In the genomic region with DNA sequence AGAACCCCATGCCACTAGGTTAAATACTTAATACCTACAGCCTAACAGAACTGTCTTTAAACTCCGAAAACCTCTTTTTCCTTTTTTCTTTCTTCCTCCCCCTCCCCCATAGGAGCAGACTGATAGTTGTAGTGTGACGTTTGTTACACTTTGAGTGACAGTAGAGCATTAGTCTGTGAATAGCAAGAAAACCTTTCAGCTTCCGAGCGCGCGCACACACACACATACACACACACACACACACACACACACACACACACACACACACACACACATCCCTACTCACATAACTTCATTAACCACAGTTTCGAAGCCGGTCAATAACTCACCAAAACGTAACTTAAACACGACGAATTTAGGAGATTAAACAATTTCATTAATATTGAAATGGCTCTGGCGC, we compare ENCODE assay signal across 15 mouse cellular contexts. TPM values are rescaled to one million over a fixed set of nuclear protein-coding genes. Genes with fewer than 3 reads are reported as not detected.
A peak's percentile ranks its signal among the peaks of the same experiment; 100 is the strongest.
DNase-seq lines count a peak whose midpoint lies in the region; ATAC-seq lines count a peak whose summit lies in the region.
"Had no signal": no experiment of that assay in that cellular context is flagged by ENCODE, and none has a peak within 500 bp of the region (broad histone marks: within the 10 kb centered on the region; RNA-seq: fewer than 3 reads in every experiment).

No protein-coding gene starts in this region.

- ATAC-seq in hindbrain, embryonic 13.5 days (ENCODE audit: low FRiP score) = no peak
- no peak for ATAC-seq in midbrain, embryonic 15.5 days (replicated peaks)
- no peak for ATAC-seq in intestine, embryonic 16.5 days
- ATAC-seq: liver, postnatal 0 days; Patski had no signal

- peak overlapping the region; percentile 52 for H3K4me2 ChIP-seq in hindbrain, embryonic 13.5 days
- H3K4me2 ChIP-seq in midbrain, embryonic 15.5 days = peak overlapping the region; percentile 44
- H3K4me2 ChIP-seq in intestine, embryonic 16.5 days (ENCODE audit: low read depth, low read length) = no peak overlapping the region
- H3K4me2 ChIP-seq: limb, embryonic 12.5 days had no signal

- WGBS in hindbrain, embryonic 13.5 days = under 1% methylated on average over 12 of the region's 12 CpGs
- under 1% methylated on average over 12 of the region's 12 CpGs for WGBS in midbrain, embryonic 15.5 days
- WGBS in intestine, embryonic 16.5 days = 4% methylated on average over 12 of the region's 12 CpGs

- no peak overlapping the region for H3K9ac ChIP-seq in hindbrain, embryonic 13.5 days
- no peak overlapping the region for H3K9ac ChIP-seq in midbrain, embryonic 15.5 days
- H3K9ac ChIP-seq in intestine, embryonic 16.5 days (ENCODE audit: low read depth, low read length) = no peak overlapping the region
- H3K9ac ChIP-seq: limb, embryonic 12.5 days; liver, postnatal 0 days had no signal

- H3K4me1 ChIP-seq in hindbrain, embryonic 13.5 days (replicated peaks) = peaks cover 57% of the 10 kb centered on the region
- H3K4me1 ChIP-seq in midbrain, embryonic 15.5 days = peaks cover 40% of the 10 kb centered on the region
- H3K4me1 ChIP-seq in intestine, embryonic 16.5 days (ENCODE audit: control insufficient read depth, insufficient read depth, low read length) = no peaks in the 10 kb centered on the region

- H3K27me3 ChIP-seq in hindbrain, embryonic 13.5 days = peaks cover 94% of the 10 kb centered on the region
- H3K27me3 ChIP-seq in midbrain, embryonic 15.5 days (replicated peaks) = peaks cover 63% of the 10 kb centered on the region
- H3K27me3 ChIP-seq in intestine, embryonic 16.5 days (replicated peaks; ENCODE audit: control insufficient read depth, insufficient read depth, low read length) = peaks cover 82% of the 10 kb centered on the region

- peak overlapping the region; percentile 40; the same call in 1 of the 2 replicates for H3K4me3 ChIP-seq in hindbrain, embryonic 13.5 days
- H3K4me3 ChIP-seq in midbrain, embryonic 15.5 days = peak overlapping the region; percentile 35
- H3K4me3 ChIP-seq in intestine, embryonic 16.5 days (ENCODE audit: low read length) = no peak overlapping the region
- H3K4me3 ChIP-seq: gastrocnemius, adult 2 months; limb, embryonic 12.5 days had no signal

- no peaks in the 10 kb centered on the region for H3K9me3 ChIP-seq in hindbrain, embryonic 13.5 days
- H3K9me3 ChIP-seq in midbrain, embryonic 15.5 days = no peaks in the 10 kb centered on the region
- H3K9me3 ChIP-seq in intestine, embryonic 16.5 days (ENCODE audit: control insufficient read depth, low read length) = no peaks in the 10 kb centered on the region
- H3K9me3 ChIP-seq: heart, embryonic 10.5 days; limb, embryonic 12.5 days had no signal

- 0 out of 2 replicates have a peak overlapping the region, but pooled peaks have one; percentile 32 for H3K27ac ChIP-seq in hindbrain, embryonic 13.5 days
- peak overlapping the region; percentile 45; the same call in 1 of the 2 replicates for H3K27ac ChIP-seq in midbrain, embryonic 15.5 days
- H3K27ac ChIP-seq in intestine, embryonic 16.5 days (ENCODE audit: low read length) = no peak overlapping the region
- H3K27ac ChIP-seq: gastrocnemius, adult 2 months; heart, embryonic 10.5 days; limb, embryonic 12.5 days had no signal

- H3K36me3 ChIP-seq in hindbrain, embryonic 13.5 days = no peaks in the 10 kb centered on the region
- no peaks in the 10 kb centered on the region for H3K36me3 ChIP-seq in midbrain, embryonic 15.5 days (replicated peaks)
- no peaks in the 10 kb centered on the region for H3K36me3 ChIP-seq in intestine, embryonic 16.5 days (ENCODE audit: control insufficient read depth, insufficient read depth, low read length)
- H3K36me3 ChIP-seq: heart, embryonic 10.5 days; limb, embryonic 12.5 days had no signal

- peak; percentile 20 for DNase-seq in thymus, postnatal 25 days
- DNase-seq in thymus, postnatal 10 days (ENCODE audit: low spot score in 2 of 2) = no peak
- DNase-seq in cerebellum, postnatal 14 days = no peak
- DNase-seq in testis, postnatal 14 days (ENCODE audit: low spot score) = no peak
- DNase-seq: adrenal gland, adult 2 months; gastrocnemius, adult 2 months; kidney, postnatal 25 days; liver, postnatal 0 days; lung, postnatal 4 days had no signal

RNA-seq across cellular contexts. Expression of gene Foxb1, which starts 1.5 kb away (rescaled TPM):
- 8.5 and 10.5 TPM in 2 replicates for polyA plus RNA-seq in hindbrain, embryonic 13.5 days (2015; fragmentation: Nextera tagmentation; extraction: Ambion mirVana)
- 15.1 and 20.7 TPM in 2 replicates for polyA plus RNA-seq in midbrain, embryonic 15.5 days (2015; fragmentation: Nextera tagmentation; extraction: Ambion mirVana)
- polyA plus RNA-seq in intestine, embryonic 16.5 days (2015; fragmentation: Nextera tagmentation; extraction: Ambion mirVana) = not detected in 2 replicates
- polyA plus RNA-seq: adrenal gland, adult 2 months; heart, embryonic 10.5 days; limb, embryonic 12.5 days; liver, postnatal 0 days; Patski had no signal
